Mouse (Mus musculus) embryonic facial prominence, embryonic 12.5 days (tissue): ENCODE measurements at regions not wholly inside any gene's neighbourhood (a gene's known extent, or its start where the extent isn't known, plus 50 kb on each side); places are given as distances from the start of the nearest gene placed in this dataset.

Source experiments
- ATAC-seq: fragments of 200-750 bp; cut with Nextera tagmentation; 2 replicates; pipeline ENCODE4 v1.8.0; 2017; ENCODE audit not compliant: insufficient number of reproducible peaks, insufficient read depth, low FRiP score, low TSS enrichment
- H3K27ac ChIP-seq: fragments of 300-500 bp; sonication (generic); 2 replicates; pipeline ENCODE4 v1.5.1; 2016; ENCODE audit warnings: mild to moderate bottlenecking
- H3K27me3 ChIP-seq: fragments of 300-500 bp; sonication (generic); 2 replicates; pipeline ENCODE4 v1.6.1; 2016; ENCODE audit warnings: mild to moderate bottlenecking, moderate library complexity
- H3K36me3 ChIP-seq: fragments of 300-500 bp; sonication (generic); 2 replicates; pipeline ENCODE4 v1.6.1; 2016; ENCODE audit warnings: mild to moderate bottlenecking
- H3K4me1 ChIP-seq: fragments of 300-500 bp; sonication (generic); 2 replicates; pipeline ENCODE4 v1.6.1; 2016
- H3K4me2 ChIP-seq: fragments of 300-500 bp; sonication (generic); replicated peaks from 2 replicates; pipeline ENCODE4 v1.6.1; 2016; ENCODE audit warnings: mild to moderate bottlenecking, moderate library complexity
- H3K4me3 ChIP-seq: fragments of 300-500 bp; sonication (generic); 2 replicates; pipeline ENCODE4 v1.5.1; 2016; ENCODE audit warnings: mild to moderate bottlenecking
- H3K9ac ChIP-seq: fragments of 300-500 bp; sonication (generic); 2 replicates; pipeline ENCODE4 v1.6.1; 2016; ENCODE audit warnings: mild to moderate bottlenecking, moderate library complexity
- H3K9me3 ChIP-seq: fragments of 300-500 bp; sonication (generic); 2 replicates; pipeline ENCODE4 v1.6.1; 2016; ENCODE audit warnings: mild to moderate bottlenecking, moderate library complexity
- WGBS: fragments of 180-500 bp; shearing (Covaris S2); methylation state at CpG from one replicate; pipeline ENCODE4 v1.1.7; 2016; 5-methylcytosine and 5-hydroxymethylcytosine counted together

GRCm38 (mm10) chr7:119089931-119090330, 94.5 kb downstream of the Gpr139 start:
- Histone ChIP-seq H3K36me3 (no peaks in the 10 kb centered on the region), H3K9ac (no peak overlapping the region), H3K4me2 (no peak overlapping the region), H3K27me3 (no peaks in the 10 kb centered on the region), H3K27ac (no peak overlapping the region), H3K4me1 (no peaks in the 10 kb centered on the region), H3K4me3 (no peak overlapping the region), H3K9me3 (no peaks in the 10 kb centered on the region)
- ATAC-seq = no peak
- 79% methylated on average over 2 of the region's 2 CpGs for WGBS

GRCm38 (mm10) chr7:119088537-119088936, 93.5 kb upstream of the Gprc5b start:
- Histone ChIP-seq H3K9ac (no peak overlapping the region), H3K9me3 (no peaks in the 10 kb centered on the region), H3K27me3 (no peaks in the 10 kb centered on the region), H3K27ac (no peak overlapping the region), H3K4me1 (no peaks in the 10 kb centered on the region), H3K4me2 (no peak overlapping the region), H3K36me3 (no peaks in the 10 kb centered on the region), H3K4me3 (no peak overlapping the region)
- no peak for ATAC-seq
- 62% methylated on average over 2 of the region's 2 CpGs for WGBS

GRCm38 (mm10) chr7:119087723-119088419, 92.9 kb upstream of the Gprc5b start:
- Histone ChIP-seq H3K4me2 (no peak overlapping the region), H3K9ac (no peak overlapping the region)
- no peak for ATAC-seq

GRCm38 (mm10) chr7:119085696-119086451, 90.9 kb upstream of the Gprc5b start:
- H3K4me3 ChIP-seq = no peak overlapping the region
- no peaks in the 10 kb centered on the region for H3K4me1 ChIP-seq
- no peak for ATAC-seq
- no peaks in the 10 kb centered on the region for H3K36me3 ChIP-seq
- no peak overlapping the region for H3K4me2 ChIP-seq
- H3K9me3 ChIP-seq = no peaks in the 10 kb centered on the region
- H3K27me3 ChIP-seq = no peaks in the 10 kb centered on the region
- no peak overlapping the region for H3K27ac ChIP-seq
- H3K9ac ChIP-seq = no peak overlapping the region
- WGBS = 59% methylated on average over 13 of the region's 13 CpGs

More at GRCm38 (mm10) chr7:119087723-119088419, 92.9 kb upstream of the Gprc5b start:
- Histone ChIP-seq H3K27ac (no peak overlapping the region), H3K9me3 (no peaks in the 10 kb centered on the region), H3K36me3 (no peaks in the 10 kb centered on the region), H3K4me3 (no peak overlapping the region), H3K27me3 (no peaks in the 10 kb centered on the region), H3K4me1 (no peaks in the 10 kb centered on the region)
- WGBS = 73% methylated on average over 7 of the region's 7 CpGs

GRCm38 (mm10) chr7:119076712-119077619, 82.0 kb upstream of the Gprc5b start:
- H3K4me3 ChIP-seq = no peak overlapping the region
- H3K9ac ChIP-seq = no peak overlapping the region
- no peaks in the 10 kb centered on the region for H3K36me3 ChIP-seq
- ATAC-seq = 0 out of 2 replicates have a peak, but pooled peaks have one; percentile 17
- 0 out of 2 replicates have a peak, but pooled peaks cover 3% of the 10 kb centered on the region for H3K27me3 ChIP-seq
- no peak overlapping the region for H3K4me2 ChIP-seq
- H3K27ac ChIP-seq = no peak overlapping the region
- 51% methylated on average over 12 of the region's 12 CpGs for WGBS
- H3K4me1 ChIP-seq = no peaks in the 10 kb centered on the region
- no peaks in the 10 kb centered on the region for H3K9me3 ChIP-seq

GRCm38 (mm10) chr7:119066026-119066425, 71.0 kb upstream of the Gprc5b start:
- no peak for ATAC-seq
- Histone ChIP-seq H3K27ac (no peak overlapping the region), H3K9me3 (no peaks in the 10 kb centered on the region), H3K27me3 (no peaks in the 10 kb centered on the region), H3K36me3 (no peaks in the 10 kb centered on the region), H3K4me3 (no peak overlapping the region), H3K4me2 (no peak overlapping the region), H3K9ac (no peak overlapping the region), H3K4me1 (no peaks in the 10 kb centered on the region)
- 63% methylated on average over 2 of the region's 2 CpGs for WGBS
